Mouse (Mus musculus) kidney, adult 2 months (tissue): ENCODE measurements around the gene Nradd.

ENCODE experiments used
- CTCF ChIP-seq: fragments of 200-500 bp; conservative IDR thresholded peaks from 2 replicates; pipeline ENCODE4 v1.5.1; 2011; ENCODE audit warnings: low read depth, mild to moderate bottlenecking, control low read depth, low read length, moderate library complexity, mixed read lengths; ENCODE audit not compliant: insufficient read depth, insufficient read length
- POLR2A ChIP-seq: fragments of 200-500 bp; IDR thresholded peaks from one replicate; pipeline ENCODE4 v1.6.1; 2011; ENCODE audit warnings: low read depth, low read length, control low read depth

GRCm38 (mm10) chr9:110617081-110617480, 7.2 kb downstream of the Nradd start:
- TF ChIP-seq POLR2A: no peak
- no peak for TF ChIP-seq CTCF
